Mouse (Mus musculus): Measurements from ENCODE around the gene Tex2. TPM values are rescaled to one million over a fixed set of nuclear protein-coding genes. Genes with fewer than 3 reads are reported as not detected.
"Not testable (repeated sequence)": the region's sequence is repeated elsewhere in the genome, so short reads cannot be mapped to it uniquely, and the experiment has no call there.

The Tex2 gene
- polyA plus RNA-seq, 2 experiments = 8.7 to 10.8 TPM

GRCm38 (mm10) chr11:106658051-106658880 is 45.0 kb upstream of the Tex2 start:
- no peak for TF ChIP-seq POLR2A (IDR thresholded peaks at IDR 0.05; ENCODE audit: borderline replicate concordance, extremely low read depth, insufficient read depth, insufficient read length)
- Histone ChIP-seq H3K4me2 (replicated peaks; ENCODE audit: low read depth, low read length, severe bottlenecking) (no peak overlapping the region; the same call in 1 of the 2 replicates), H3K4me3 (replicated peaks; ENCODE audit: low read length) (no peak overlapping the region), H3K4me1 (ENCODE audit: control insufficient read depth, insufficient read depth, low read length) (peaks cover 29% of the 10 kb centered on the region), H3K36me3 (ENCODE audit: control insufficient read depth, insufficient read depth, low read length) (no peaks in the 10 kb centered on the region), H3K9ac (ENCODE audit: low read depth, low read length, severe bottlenecking) (peak overlapping the region; percentile 45), H3K9me3 (ENCODE audit: control insufficient read depth, low read length) (no peaks in the 10 kb centered on the region), H3K27ac (replicated peaks; ENCODE audit: low read depth, low read length) (peak overlapping the region; percentile 85), H3K27me3 (ENCODE audit: control insufficient read depth, insufficient read depth, low read length) (no peaks in the 10 kb centered on the region)
- peak; percentile 88 for ATAC-seq (ENCODE audit: low FRiP score, low read depth)
- DNase-seq (ENCODE audit: low spot score) = peak; percentile 96
- 15% methylated on average over 14 of the region's 14 CpGs for WGBS

DNA sequence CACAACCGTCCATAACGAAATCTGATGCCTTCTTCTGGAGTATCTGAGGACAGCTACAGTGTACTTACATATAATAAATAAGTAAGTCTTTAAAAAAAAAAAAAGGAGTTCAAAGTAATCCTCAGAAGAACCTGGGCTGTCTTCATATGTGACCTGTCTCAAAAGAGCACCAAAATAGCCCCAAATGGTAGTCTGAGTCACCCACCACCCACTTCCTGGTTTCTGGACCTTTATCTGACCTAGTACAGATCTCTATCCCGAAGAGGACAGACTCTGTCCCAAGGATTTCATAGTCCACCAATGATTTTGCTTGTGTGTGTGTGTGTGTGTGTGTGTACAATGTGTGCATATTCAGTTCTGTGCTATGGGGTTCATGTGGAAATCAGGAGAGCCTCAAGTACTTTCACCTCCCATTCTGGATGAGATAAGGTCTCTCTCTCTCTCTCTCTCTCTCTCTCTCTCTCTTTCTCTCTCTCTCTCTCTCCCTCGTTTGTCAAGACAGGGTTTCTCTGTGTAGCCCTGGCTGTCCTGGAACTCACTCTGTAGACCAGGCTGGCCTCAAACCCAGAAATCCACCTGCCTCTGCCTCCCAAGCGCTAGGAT is 43.8 kb upstream of the Tex2 start:
- H3K27ac ChIP-seq (replicated peaks; ENCODE audit: low read depth, low read length) = peak overlapping the region; percentile 85; the same call in 1 of the 2 replicates
- H3K27me3 ChIP-seq (ENCODE audit: control insufficient read depth, insufficient read depth, low read length); ATAC-seq (ENCODE audit: low FRiP score, low read depth); DNase-seq (ENCODE audit: low spot score); H3K9me3 ChIP-seq (ENCODE audit: control insufficient read depth, low read length); H3K9ac ChIP-seq (ENCODE audit: low read depth, low read length, severe bottlenecking); H3K36me3 ChIP-seq (ENCODE audit: control insufficient read depth, insufficient read depth, low read length); H3K4me2 ChIP-seq (replicated peaks; ENCODE audit: low read depth, low read length, severe bottlenecking); H3K4me3 ChIP-seq (replicated peaks; ENCODE audit: low read length): not testable (repeated sequence)
- H3K4me1 ChIP-seq (ENCODE audit: control insufficient read depth, insufficient read depth, low read length) = peaks cover 29% of the 10 kb centered on the region
- WGBS = 85% methylated on average over 5 of the region's 5 CpGs

- no peak for ATAC-seq (ENCODE audit: low FRiP score, low read depth)
- H3K9me3 ChIP-seq (ENCODE audit: control insufficient read depth, low read length) = no peaks in the 10 kb centered on the region
These were observed 35.1 kb upstream of the Tex2 start for GRCm38 (mm10) chr11:106648347-106648746.

DNA sequence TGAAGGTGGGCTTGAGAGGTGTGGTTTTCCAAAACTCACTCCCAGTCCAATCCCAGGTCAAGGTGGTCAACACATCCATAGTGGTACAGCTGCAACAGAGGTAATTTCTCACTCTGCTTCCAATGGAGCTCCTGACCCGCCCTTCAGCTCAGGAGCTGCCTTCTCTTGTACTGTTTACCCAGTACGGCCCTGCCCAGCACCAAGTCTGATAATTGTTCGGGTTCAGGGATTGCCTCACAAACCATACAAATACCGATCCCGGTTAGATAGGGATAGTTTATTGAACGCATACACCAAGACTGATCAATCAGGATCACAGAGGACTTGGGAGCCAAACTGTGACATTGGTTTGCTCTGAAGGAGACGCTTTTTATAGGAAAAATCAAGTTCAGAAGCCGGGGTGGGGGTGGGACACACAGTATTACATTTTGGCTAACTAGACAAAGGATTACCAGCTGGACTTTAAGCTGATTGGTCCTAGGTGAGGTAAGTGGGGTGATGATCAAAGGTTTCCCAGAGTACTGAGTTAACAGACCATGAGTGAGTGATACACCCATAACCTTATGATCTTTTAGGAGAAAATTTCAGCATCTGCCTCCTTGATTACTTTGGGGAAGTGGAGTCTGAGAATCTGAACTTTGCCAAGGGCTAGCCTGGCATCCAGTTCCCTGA is 29.9 kb upstream of the Tex2 start:
- no peaks in the 10 kb centered on the region for H3K9me3 ChIP-seq (ENCODE audit: control insufficient read depth, low read length)
- H3K27ac ChIP-seq (replicated peaks; ENCODE audit: low read depth, low read length) = no peak overlapping the region
- H3K36me3 ChIP-seq (ENCODE audit: control insufficient read depth, insufficient read depth, low read length) = no peaks in the 10 kb centered on the region
- TF ChIP-seq POLR2A (IDR thresholded peaks at IDR 0.05; ENCODE audit: borderline replicate concordance, extremely low read depth, insufficient read depth, insufficient read length) = no peak
- no peak for ATAC-seq (ENCODE audit: low FRiP score, low read depth)
- no peak overlapping the region for H3K4me3 ChIP-seq (replicated peaks; ENCODE audit: low read length)
- H3K9ac ChIP-seq (ENCODE audit: low read depth, low read length, severe bottlenecking) = no peak overlapping the region
- peaks cover 10% of the 10 kb centered on the region for H3K4me1 ChIP-seq (ENCODE audit: control insufficient read depth, insufficient read depth, low read length)
- no peak for DNase-seq (ENCODE audit: low spot score)
- no peak overlapping the region for H3K4me2 ChIP-seq (replicated peaks; ENCODE audit: low read depth, low read length, severe bottlenecking)
- H3K27me3 ChIP-seq (ENCODE audit: control insufficient read depth, insufficient read depth, low read length) = no peaks in the 10 kb centered on the region
- WGBS = 77% methylated on average over 8 of the region's 8 CpGs

More at GRCm38 (mm10) chr11:106648347-106648746, 35.1 kb upstream of the Tex2 start:
- Histone ChIP-seq H3K4me1 (ENCODE audit: control insufficient read depth, insufficient read depth, low read length) (no peaks in the 10 kb centered on the region), H3K4me3 (replicated peaks; ENCODE audit: low read length) (no peak overlapping the region), H3K36me3 (ENCODE audit: control insufficient read depth, insufficient read depth, low read length) (no peaks in the 10 kb centered on the region), H3K4me2 (replicated peaks; ENCODE audit: low read depth, low read length, severe bottlenecking) (no peak overlapping the region), H3K9ac (ENCODE audit: low read depth, low read length, severe bottlenecking) (no peak overlapping the region), H3K27me3 (ENCODE audit: control insufficient read depth, insufficient read depth, low read length) (no peaks in the 10 kb centered on the region), H3K27ac (replicated peaks; ENCODE audit: low read depth, low read length) (no peak overlapping the region)
- peak; percentile 77 for DNase-seq (ENCODE audit: low spot score)
- no peak for TF ChIP-seq POLR2A (IDR thresholded peaks at IDR 0.05; ENCODE audit: borderline replicate concordance, extremely low read depth, insufficient read depth, insufficient read length)
- WGBS = 26% methylated on average over 13 of the region's 13 CpGs

- WGBS = 72% methylated on average over 1 of the region's 1 CpGs
- Histone ChIP-seq H3K4me3 (replicated peaks; ENCODE audit: low read length) (no peak overlapping the region), H3K27ac (replicated peaks; ENCODE audit: low read depth, low read length) (no peak overlapping the region), H3K27me3 (ENCODE audit: control insufficient read depth, insufficient read depth, low read length) (no peaks in the 10 kb centered on the region), H3K36me3 (ENCODE audit: control insufficient read depth, insufficient read depth, low read length) (no peaks in the 10 kb centered on the region), H3K9me3 (ENCODE audit: control insufficient read depth, low read length) (no peaks in the 10 kb centered on the region), H3K4me1 (ENCODE audit: control insufficient read depth, insufficient read depth, low read length) (peaks cover 10% of the 10 kb centered on the region), H3K4me2 (replicated peaks; ENCODE audit: low read depth, low read length, severe bottlenecking) (no peak overlapping the region), H3K9ac (ENCODE audit: low read depth, low read length, severe bottlenecking) (no peak overlapping the region)
- DNase-seq (ENCODE audit: low spot score) (no peak), ATAC-seq (ENCODE audit: low FRiP score, low read depth) (no peak)
- TF ChIP-seq POLR2A (IDR thresholded peaks at IDR 0.05; ENCODE audit: borderline replicate concordance, extremely low read depth, insufficient read depth, insufficient read length) = no peak
These were observed 28.4 kb upstream of the Tex2 start for GRCm38 (mm10) chr11:106641580-106641979.
